Mouse (Mus musculus): ENCODE data around the gene Itga4.

The Itga4 gene

DNA sequence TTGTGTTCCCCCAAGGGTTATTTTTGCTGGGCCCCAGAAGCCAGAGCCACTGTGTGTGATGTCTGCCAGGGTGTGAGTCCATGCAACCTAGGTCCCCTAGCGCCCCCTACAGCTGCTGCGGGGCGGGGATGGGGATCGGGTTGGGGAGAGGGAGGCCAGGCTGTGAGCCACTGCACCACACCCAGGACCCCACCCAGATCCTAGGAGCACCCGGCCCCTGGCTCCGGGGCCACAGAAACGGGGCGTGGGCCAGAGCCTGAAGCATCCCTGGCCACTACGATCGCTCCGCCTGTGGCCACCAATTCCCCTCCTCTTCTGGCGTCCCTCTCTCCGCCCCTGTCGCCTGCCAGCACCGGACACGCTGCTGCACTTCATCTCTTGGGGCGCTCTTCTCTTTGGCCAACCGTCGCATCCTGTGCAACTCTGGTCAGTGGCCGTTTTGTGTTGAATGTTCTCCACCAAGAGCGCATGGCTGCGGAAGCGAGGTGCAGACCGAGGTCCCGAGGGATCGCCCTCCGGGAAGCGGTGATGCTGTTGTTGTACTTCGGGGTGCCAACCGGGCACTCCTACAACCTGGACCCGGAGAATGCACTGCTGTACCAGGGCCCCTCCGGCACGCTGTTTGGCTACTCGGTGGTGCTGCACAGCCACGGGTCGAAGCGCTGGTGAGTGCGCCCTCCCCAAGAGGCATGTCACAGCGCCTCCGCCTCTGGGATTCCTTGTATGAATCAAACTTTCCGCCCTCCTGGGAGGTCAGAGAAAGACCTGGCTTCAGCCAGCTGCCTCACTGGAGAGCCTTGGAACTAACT lies at the start of gene Itga4:
Itga4 (plus strand) TSS at position 235 of the 809 bp plus-strand sequence.
- DNase-seq (ENCODE audit: low spot score in 2 of 2), result peak; percentile 54 to 71

- DNase-seq (ENCODE audit: low spot score in 2 of 2), result no peak
Observed at GRCm38 (mm10) chr2:79206191-79206755, 49.0 kb upstream of the Itga4 start.

DNA sequence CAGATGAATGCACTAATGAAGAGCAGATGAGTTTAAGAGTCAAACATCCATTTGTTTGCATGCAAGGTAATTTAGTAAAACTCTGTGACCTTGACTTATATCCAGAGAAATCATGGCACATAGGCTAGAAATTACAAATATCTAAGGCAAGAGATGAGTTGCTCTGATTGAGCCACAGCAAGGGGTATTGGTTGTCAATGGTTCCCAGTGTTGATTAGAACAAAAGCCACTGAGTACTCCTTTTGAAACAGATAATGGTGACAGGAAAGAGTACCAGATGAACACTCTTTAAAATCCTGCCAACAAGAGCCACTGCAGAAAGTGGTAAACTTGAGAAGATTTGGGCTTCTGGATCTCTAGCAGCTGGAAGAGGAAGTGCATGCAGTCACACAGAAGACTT lies 40.2 kb upstream of the Itga4 start:
- no peak for DNase-seq (ENCODE audit: low spot score in 2 of 2)

DNA sequence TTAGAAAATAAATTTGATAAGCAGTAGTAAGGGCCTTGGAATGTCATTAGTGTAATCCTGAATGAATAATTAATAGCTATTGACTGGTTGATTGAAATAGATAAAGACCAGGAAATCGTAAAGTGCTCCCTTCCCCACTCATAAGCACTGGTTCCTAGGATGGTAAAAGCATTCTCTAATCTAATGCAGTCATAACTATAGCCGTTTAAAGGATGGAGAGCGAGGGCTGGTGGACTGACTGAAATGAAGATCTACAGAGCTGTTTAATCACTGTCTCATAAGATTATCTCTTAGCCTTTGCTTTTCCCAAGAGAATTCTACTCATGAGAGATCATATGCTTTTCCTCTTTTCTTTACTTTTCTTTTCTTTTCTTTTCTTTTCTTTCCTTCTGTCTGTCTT lies 39.7 kb upstream of the Itga4 start:
- DNase-seq (ENCODE audit: low spot score in 2 of 2), result no peak

- DNase-seq (ENCODE audit: low spot score in 2 of 2), result no peak
Observed at GRCm38 (mm10) chr2:79224714-79225426, 30.4 kb upstream of the Itga4 start.

GRCm38 (mm10) chr2:79227805-79228241 lies 27.4 kb upstream of the Itga4 start:
- DNase-seq (ENCODE audit: low spot score in 2 of 2), result no peak

GRCm38 (mm10) chr2:79231056-79231949 lies 23.9 kb upstream of the Itga4 start:
- no peak for DNase-seq (ENCODE audit: low spot score in 2 of 2)

GRCm38 (mm10) chr2:79235767-79236487 lies 19.3 kb upstream of the Itga4 start:
- no peak for DNase-seq (ENCODE audit: low spot score in 2 of 2)

GRCm38 (mm10) chr2:79237216-79237615 lies 18.0 kb upstream of the Itga4 start:
- DNase-seq (ENCODE audit: low spot score in 2 of 2), result no peak

DNA sequence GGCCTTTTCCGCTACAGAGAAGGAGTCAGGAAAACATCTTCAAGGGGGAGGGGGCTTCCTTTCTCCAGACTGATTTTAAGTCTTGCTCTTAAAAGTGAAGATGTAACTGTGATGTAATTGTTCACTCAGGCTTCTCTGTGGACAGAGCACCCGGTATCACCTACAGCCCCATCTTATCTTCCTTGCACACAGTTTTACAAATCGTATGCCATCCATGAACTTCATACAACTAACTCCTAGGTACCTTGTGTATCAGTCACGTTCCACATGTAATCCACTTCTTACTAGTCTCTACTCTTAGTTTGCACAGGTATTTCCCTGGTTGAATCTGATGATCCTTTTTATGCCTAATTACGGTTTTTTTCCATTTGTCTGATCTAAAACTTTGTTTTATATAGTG lies 10.9 kb upstream of the Itga4 start:
- no peak for DNase-seq (ENCODE audit: low spot score in 2 of 2)

GRCm38 (mm10) chr2:79244743-79245142 lies 10.5 kb upstream of the Itga4 start:
- no peak for DNase-seq (ENCODE audit: low spot score in 2 of 2)

- DNase-seq (ENCODE audit: low spot score in 2 of 2), result no peak
Observed at GRCm38 (mm10) chr2:79248283-79248682, 6.9 kb upstream of the Itga4 start.

DNA sequence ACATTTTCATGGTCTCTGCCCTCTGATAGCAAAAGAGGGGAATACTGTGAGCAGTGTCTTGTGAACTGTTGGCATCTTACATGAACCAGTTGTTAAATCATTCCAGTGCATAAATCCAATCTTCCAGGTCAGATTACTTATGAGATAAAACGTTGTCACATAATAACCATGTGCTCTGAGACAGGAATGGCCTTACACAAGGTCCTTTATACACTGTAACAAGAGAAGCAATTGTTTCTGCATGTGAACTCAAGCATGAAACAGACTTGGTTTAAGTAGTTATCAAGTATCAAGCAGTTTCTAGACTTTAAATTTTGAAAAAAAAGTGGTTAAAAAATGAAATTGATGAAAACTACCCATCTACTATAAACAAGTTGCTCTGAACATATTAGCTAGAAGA lies 4.7 kb upstream of the Itga4 start:
- no peak for DNase-seq (ENCODE audit: low spot score in 2 of 2)

- no peak for DNase-seq (ENCODE audit: low spot score in 2 of 2)
Observed at GRCm38 (mm10) chr2:79253754-79254197, 1.4 kb upstream of the Itga4 start.

GRCm38 (mm10) chr2:79254588-79255191 lies 536 bp upstream of the Itga4 start:
- DNase-seq (ENCODE audit: low spot score in 2 of 2), result no peak

DNA sequence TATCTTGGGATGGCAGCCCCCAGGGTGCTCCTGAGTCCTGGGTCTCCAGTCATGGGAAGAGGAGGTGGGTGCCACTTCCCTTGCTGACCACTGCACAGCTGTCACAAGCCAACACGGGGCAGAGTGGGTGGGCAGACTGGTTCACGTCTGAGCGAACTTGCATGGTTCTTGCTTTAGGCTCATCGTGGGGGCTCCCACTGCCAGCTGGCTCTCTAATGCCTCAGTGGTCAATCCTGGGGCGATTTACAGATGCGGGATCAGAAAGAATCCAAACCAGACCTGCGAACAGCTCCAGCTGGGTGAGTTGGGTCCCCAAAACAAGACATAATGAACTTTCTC lies 744 bp downstream of the Itga4 start:
- DNase-seq (ENCODE audit: low spot score in 2 of 2), result peak in 1 of 2 experiments; percentile 6

- DNase-seq (ENCODE audit: low spot score in 2 of 2), result no peak
Observed at GRCm38 (mm10) chr2:79256376-79256775, 1.1 kb downstream of the Itga4 start.

GRCm38 (mm10) chr2:79256880-79257279 lies 1.7 kb downstream of the Itga4 start:
- DNase-seq (ENCODE audit: low spot score in 2 of 2), result no peak

DNA sequence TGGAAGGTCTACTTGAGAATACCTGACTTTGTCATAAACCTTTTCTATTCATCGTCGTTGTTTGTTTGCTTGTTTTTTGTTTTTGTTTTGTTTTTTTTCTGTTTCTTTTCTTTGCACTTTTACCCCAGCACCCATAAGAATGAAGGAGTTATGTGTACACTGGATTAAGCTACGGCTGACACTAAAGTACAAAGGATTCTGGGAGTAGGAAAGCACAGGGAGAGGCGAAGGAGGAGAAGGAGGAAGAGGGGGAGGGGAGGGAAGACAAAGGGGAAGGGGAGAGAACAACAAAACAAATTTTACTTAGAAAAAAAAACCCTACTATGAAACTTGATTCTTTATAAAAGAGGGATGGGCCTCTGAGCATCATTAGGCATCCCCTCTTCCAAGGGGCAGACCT lies 2.2 kb downstream of the Itga4 start:
- DNase-seq (ENCODE audit: low spot score in 2 of 2), result no peak

GRCm38 (mm10) chr2:79259326-79259725 lies 4.1 kb downstream of the Itga4 start:
- DNase-seq (ENCODE audit: low spot score in 2 of 2), result no peak

GRCm38 (mm10) chr2:79265665-79266064 lies 10.4 kb downstream of the Itga4 start:
- peak; percentile 20 to 32 for DNase-seq (ENCODE audit: low spot score in 2 of 2)

All from right cerebral cortex, postnatal 36 days (tissue).